Mouse (Mus musculus): ENCODE data around the gene Stard13. TPM values are rescaled to one million over a fixed set of nuclear protein-coding genes. Genes with fewer than 3 reads are reported as not detected.

Gene Stard13
- polyA plus RNA-seq, 1 experiment from 2014 or later: 3.7 TPM

- no peaks in the 10 kb centered on the region for H3K4me1 ChIP-seq (replicated peaks; ENCODE audit: control insufficient read depth, insufficient read depth, low read length)
- H3K4me3 ChIP-seq (ENCODE audit: low read depth, low read length): no peak overlapping the region
- H3K27ac ChIP-seq (ENCODE audit: low read depth, low read length): no peak overlapping the region
- no peak overlapping the region for H3K9ac ChIP-seq (ENCODE audit: low read depth, low read length)
- no peaks in the 10 kb centered on the region for H3K36me3 ChIP-seq (ENCODE audit: control insufficient read depth, insufficient read depth)
- H3K27me3 ChIP-seq (replicated peaks; ENCODE audit: control insufficient read depth, insufficient read depth, low read length): no peaks in the 10 kb centered on the region
- TF ChIP-seq CTCF (IDR thresholded peaks at IDR 0.05; ENCODE audit: low read depth): no peak
- WGBS: 78% methylated on average over 13 of the region's 13 CpGs
- H3K4me2 ChIP-seq (replicated peaks; ENCODE audit: low read depth): no peak overlapping the region
- H3K9me3 ChIP-seq (ENCODE audit: control insufficient read depth): no peaks in the 10 kb centered on the region
- ATAC-seq: no peak
Observed at GRCm38 (mm10) chr5:151020031-151020820, 213.4 kb downstream of the Stard13 start.

- ATAC-seq: peak; percentile 79
- H3K4me1 ChIP-seq (replicated peaks; ENCODE audit: control insufficient read depth, insufficient read depth, low read length): no peaks in the 10 kb centered on the region
- no peaks in the 10 kb centered on the region for H3K27me3 ChIP-seq (replicated peaks; ENCODE audit: control insufficient read depth, insufficient read depth, low read length)
- no peak overlapping the region for H3K27ac ChIP-seq (ENCODE audit: low read depth, low read length)
- H3K36me3 ChIP-seq (ENCODE audit: control insufficient read depth, insufficient read depth): no peaks in the 10 kb centered on the region
- 27% methylated on average over 5 of the region's 5 CpGs for WGBS
- H3K9ac ChIP-seq (ENCODE audit: low read depth, low read length): no peak overlapping the region
- no peak overlapping the region for H3K4me3 ChIP-seq (ENCODE audit: low read depth, low read length)
- TF ChIP-seq CTCF (IDR thresholded peaks at IDR 0.05; ENCODE audit: low read depth): no peak
- peak overlapping the region; percentile 44; the same call in 1 of the 2 replicates for H3K4me2 ChIP-seq (replicated peaks; ENCODE audit: low read depth)
- H3K9me3 ChIP-seq (ENCODE audit: control insufficient read depth): no peaks in the 10 kb centered on the region
Observed at GRCm38 (mm10) chr5:151018959-151019358, 214.7 kb downstream of the Stard13 start.

GRCm38 (mm10) chr5:151018450-151018849 lies 215.2 kb downstream of the Stard13 start:
- H3K27ac ChIP-seq (ENCODE audit: low read depth, low read length): no peak overlapping the region
- 66% methylated on average over 5 of the region's 5 CpGs for WGBS
- peak; percentile 78 for ATAC-seq

GRCm38 (mm10) chr5:151004216-151004755 lies 229.3 kb downstream of the Stard13 start:
- Histone ChIP-seq H3K4me1 (replicated peaks; ENCODE audit: control insufficient read depth, insufficient read depth, low read length) (no peaks in the 10 kb centered on the region), H3K4me2 (replicated peaks; ENCODE audit: low read depth) (no peak overlapping the region), H3K4me3 (ENCODE audit: low read depth, low read length) (no peak overlapping the region), H3K9ac (ENCODE audit: low read depth, low read length) (no peak overlapping the region), H3K36me3 (ENCODE audit: control insufficient read depth, insufficient read depth) (no peaks in the 10 kb centered on the region), H3K9me3 (ENCODE audit: control insufficient read depth) (no peaks in the 10 kb centered on the region), H3K27ac (ENCODE audit: low read depth, low read length) (no peak overlapping the region), H3K27me3 (replicated peaks; ENCODE audit: control insufficient read depth, insufficient read depth, low read length) (no peaks in the 10 kb centered on the region)
- WGBS: 81% methylated on average over 1 of the region's 1 CpGs
- TF ChIP-seq CTCF (IDR thresholded peaks at IDR 0.05; ENCODE audit: low read depth): no peak
- ATAC-seq: no peak

More at GRCm38 (mm10) chr5:151018450-151018849, 215.2 kb downstream of the Stard13 start:
- Histone ChIP-seq H3K36me3 (ENCODE audit: control insufficient read depth, insufficient read depth) (no peaks in the 10 kb centered on the region), H3K9me3 (ENCODE audit: control insufficient read depth) (no peaks in the 10 kb centered on the region), H3K4me1 (replicated peaks; ENCODE audit: control insufficient read depth, insufficient read depth, low read length) (no peaks in the 10 kb centered on the region), H3K9ac (ENCODE audit: low read depth, low read length) (no peak overlapping the region), H3K4me2 (replicated peaks; ENCODE audit: low read depth) (peak overlapping the region; percentile 44; the same call in 1 of the 2 replicates), H3K27me3 (replicated peaks; ENCODE audit: control insufficient read depth, insufficient read depth, low read length) (no peaks in the 10 kb centered on the region), H3K4me3 (ENCODE audit: low read depth, low read length) (no peak overlapping the region)
- TF ChIP-seq CTCF (IDR thresholded peaks at IDR 0.05; ENCODE audit: low read depth): no peak

GRCm38 (mm10) chr5:151002051-151002450 lies 231.6 kb downstream of the Stard13 start:
- WGBS: 94% methylated on average over 4 of the region's 4 CpGs
- Histone ChIP-seq H3K27ac (ENCODE audit: low read depth, low read length) (no peak overlapping the region), H3K9me3 (ENCODE audit: control insufficient read depth) (no peaks in the 10 kb centered on the region), H3K9ac (ENCODE audit: low read depth, low read length) (no peak overlapping the region), H3K4me1 (replicated peaks; ENCODE audit: control insufficient read depth, insufficient read depth, low read length) (no peaks in the 10 kb centered on the region), H3K4me2 (replicated peaks; ENCODE audit: low read depth) (no peak overlapping the region), H3K27me3 (replicated peaks; ENCODE audit: control insufficient read depth, insufficient read depth, low read length) (no peaks in the 10 kb centered on the region), H3K4me3 (ENCODE audit: low read depth, low read length) (no peak overlapping the region), H3K36me3 (ENCODE audit: control insufficient read depth, insufficient read depth) (no peaks in the 10 kb centered on the region)
- no peak for TF ChIP-seq CTCF (IDR thresholded peaks at IDR 0.05; ENCODE audit: low read depth)
- ATAC-seq: no peak

- 85% methylated on average over 7 of the region's 7 CpGs for WGBS
- H3K36me3 ChIP-seq (ENCODE audit: control insufficient read depth, insufficient read depth): no peaks in the 10 kb centered on the region
- no peak for TF ChIP-seq CTCF (IDR thresholded peaks at IDR 0.05; ENCODE audit: low read depth)
Observed at GRCm38 (mm10) chr5:151001111-151001510, 232.5 kb downstream of the Stard13 start.

More at GRCm38 (mm10) chr5:151001111-151001510, 232.5 kb downstream of the Stard13 start:
- H3K9ac ChIP-seq (ENCODE audit: low read depth, low read length): no peak overlapping the region
- no peaks in the 10 kb centered on the region for H3K4me1 ChIP-seq (replicated peaks; ENCODE audit: control insufficient read depth, insufficient read depth, low read length)
- H3K27ac ChIP-seq (ENCODE audit: low read depth, low read length): no peak overlapping the region
- no peak overlapping the region for H3K4me3 ChIP-seq (ENCODE audit: low read depth, low read length)
- no peaks in the 10 kb centered on the region for H3K27me3 ChIP-seq (replicated peaks; ENCODE audit: control insufficient read depth, insufficient read depth, low read length)
- H3K4me2 ChIP-seq (replicated peaks; ENCODE audit: low read depth): no peak overlapping the region
- ATAC-seq: no peak
- no peaks in the 10 kb centered on the region for H3K9me3 ChIP-seq (ENCODE audit: control insufficient read depth)

Data from intestine, postnatal 0 days (tissue).